Mouse (Mus musculus) naive thymus-derived CD4-positive, alpha-beta T cell, adult 5 months (primary cell): ENCODE results near the gene Nudt1. TPM values are rescaled to one million over a fixed set of nuclear protein-coding genes. Genes with fewer than 3 reads are reported as not detected.

ENCODE experiments used
- polyA plus RNA-seq: library from polyadenylated mRNA; unstranded; fragments of 100-300 nt; shearing (Covaris generic); gene quantifications from one replicate; pipeline ENCODE4 v1.2.1, GENCODE M21; 2017

The Nudt1 gene
- 7.6 TPM for polyA plus RNA-seq

GRCm38 (mm10) chr5:140321042-140321755 lies at the start of gene Nudt1, which contains the start of gene Mad1l1:
Gene Nudt1, plus strand, starts transcription at chr5:140321656.
Gene Mad1l1, minus strand, starts transcription at chr5:140321552.

DNA sequence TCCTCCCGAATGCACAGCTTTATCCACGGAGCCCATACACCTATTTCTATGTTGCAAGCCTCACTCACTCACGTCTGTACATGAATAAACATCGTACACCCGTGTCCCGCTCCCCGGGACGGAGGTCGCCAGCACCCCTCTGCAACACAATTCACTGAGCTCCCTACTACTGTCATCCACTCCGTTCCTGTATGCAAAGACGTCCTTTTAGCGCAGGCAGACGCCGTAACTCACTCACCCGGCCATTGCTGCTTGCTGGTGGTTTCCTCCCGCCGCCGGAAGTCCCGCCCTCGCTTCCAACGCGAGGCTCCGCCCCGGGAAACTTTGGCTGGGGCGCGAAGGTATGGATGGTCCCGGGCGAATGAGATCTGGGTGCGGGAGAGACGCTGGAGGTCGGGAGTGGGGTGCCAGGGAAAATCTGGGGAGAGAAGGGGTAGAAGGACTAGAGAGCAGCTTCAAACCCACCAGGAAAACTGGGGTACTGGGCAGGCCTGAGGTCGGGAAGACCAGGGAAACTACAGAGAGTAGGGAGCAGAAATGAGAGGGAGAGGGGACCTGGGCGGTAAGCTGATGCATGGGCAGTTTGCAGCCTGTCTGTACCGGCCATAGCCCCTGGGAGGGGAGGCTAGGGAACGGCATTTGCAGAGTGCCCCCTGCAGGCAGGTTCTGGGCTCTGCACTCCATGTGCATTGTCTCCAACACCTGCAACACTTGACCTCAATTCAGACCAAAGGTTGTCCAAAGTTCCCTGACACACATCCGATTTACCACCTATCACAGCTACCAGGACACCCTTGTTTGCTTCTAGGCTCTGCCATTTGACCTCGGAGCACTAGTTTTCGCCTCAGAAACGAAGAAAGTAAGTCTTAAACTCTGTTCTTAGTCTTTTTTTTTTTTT lies 10.4 kb downstream of the Nudt1 start, which contains the start of gene Mrm2:
Gene Mrm2 (minus strand): TSS at position 284 of the 898 bp plus-strand sequence.

Other genes starting within 250 kb of the Nudt1 start
- gene Mad1l1, start 104 bp upstream of the Nudt1 start, polyA plus RNA-seq, result 32.0 TPM
- 2.6 TPM for gene Mrm2, start 10.2 kb downstream of the Nudt1 start, polyA plus RNA-seq
- 1.7 TPM for gene Snx8, start 67.6 kb downstream of the Nudt1 start, polyA plus RNA-seq
- 198 TPM for gene Eif3b, start 97.7 kb downstream of the Nudt1 start, polyA plus RNA-seq
- gene Gm4869, start 124.0 kb downstream of the Nudt1 start, polyA plus RNA-seq, result not detected
- gene Chst12, start 183.9 kb downstream of the Nudt1 start, polyA plus RNA-seq, result 9.4 TPM
- 2.2 TPM for gene Grifin, start 243.4 kb downstream of the Nudt1 start, polyA plus RNA-seq